Mouse (Mus musculus) small intestine, adult 2 months (tissue): ENCODE results near the gene Adamts4. TPM values are rescaled to one million over a fixed set of nuclear protein-coding genes. Genes with fewer than 3 reads are reported as not detected.

Experiments
- H3K27ac ChIP-seq: fragments of 200-500 bp; 2 replicates; pipeline ENCODE4 v1.5.1; 2012; ENCODE audit warnings: low read depth, low read length, control low read depth, inconsistent platforms; ENCODE audit not compliant: insufficient read depth
- H3K27me3 ChIP-seq: fragments of 200-500 bp; 2 replicates; pipeline ENCODE4 v1.6.1; 2012; ENCODE audit warnings: mild to moderate bottlenecking, moderate library complexity, low read length, inconsistent platforms; ENCODE audit not compliant: control insufficient read depth, insufficient read depth
- H3K36me3 ChIP-seq: fragments of 200-500 bp; 2 replicates; pipeline ENCODE4 v1.6.1; 2012; ENCODE audit warnings: mild to moderate bottlenecking, low read length, control low read depth, inconsistent platforms; ENCODE audit not compliant: control insufficient read depth, insufficient read depth
- H3K4me1 ChIP-seq: fragments of 200-500 bp; 2 replicates; pipeline ENCODE4 v1.6.1; 2012; ENCODE audit warnings: low read length, inconsistent platforms, mixed read lengths; ENCODE audit not compliant: control insufficient read depth, insufficient read depth, insufficient read length
- H3K4me3 ChIP-seq: fragments of 200-500 bp; 2 replicates; pipeline ENCODE4 v1.5.1; 2012; ENCODE audit warnings: low read depth, mild to moderate bottlenecking, control low read depth, inconsistent platforms, low read length, moderate library complexity
- CTCF ChIP-seq: fragments of 200-500 bp; IDR thresholded peaks from 2 replicates; pipeline ENCODE4 v1.5.1; 2012; ENCODE audit warnings: low read depth, mild to moderate bottlenecking, control low read depth, inconsistent platforms, low read length, moderate library complexity, mixed read lengths; ENCODE audit not compliant: insufficient replicate concordance, insufficient read length; ENCODE audit errors: extremely low read depth
- POLR2A ChIP-seq: fragments of 200-500 bp; IDR thresholded peaks from 2 replicates; pipeline ENCODE4 v1.6.1; 2012; ENCODE audit warnings: low read depth, mild to moderate bottlenecking, control low read depth, inconsistent platforms, low read length, moderate library complexity
- WGBS: fragments of 180-500 bp; shearing (Covaris S2); methylation state at CpG from one replicate; pipeline ENCODE4 v1.1.7; 2018; 5-methylcytosine and 5-hydroxymethylcytosine counted together
- polyA plus RNA-seq: library from polyadenylated mRNA; depleted of rRNA; stranded (reverse); fragments of >200 nt; gene quantifications from 2 replicates; pipeline ENCODE4 v1.2.3, GENCODE M21; 2012

The Adamts4 gene
- polyA plus RNA-seq, 1 experiment = 2.6 TPM

GRCm38 (mm10) chr1:171280916-171281527, 30.8 kb downstream of the Adamts4 start, which contains the start of gene Ppox:
Gene Ppox, minus strand, starts transcription at chr1:171281186.
- peak; percentile 13; the same call in 1 of the 2 replicates for TF ChIP-seq POLR2A
- no peak for TF ChIP-seq CTCF
- Histone ChIP-seq H3K4me1 (peaks cover 3% of the 10 kb centered on the region; the same call in 1 of the 2 replicates), H3K36me3 (peaks cover 30% of the 10 kb centered on the region), H3K4me3 (peak within 1 kb of the TSS; percentile 72), H3K27me3 (no peaks in the 10 kb centered on the region), H3K27ac (peak within 1 kb of the TSS; percentile 75)
- under 1% methylated on average over 26 of the region's 26 CpGs for WGBS

- WGBS = under 1% methylated on average over 10 of the region's 10 CpGs
- Histone ChIP-seq H3K27me3 (no peaks in the 10 kb centered on the region), H3K4me1 (peaks cover 5% of the 10 kb centered on the region), H3K4me3 (peak overlapping the region; percentile 72), H3K27ac (peak overlapping the region; percentile 75), H3K36me3 (peaks cover 25% of the 10 kb centered on the region)
- TF ChIP-seq CTCF (peak; percentile 83; the same call in 1 of the 2 replicates), POLR2A (no peak)
Observed at GRCm38 (mm10) chr1:171281528-171281923, 31.3 kb downstream of the Adamts4 start.

- WGBS = 68% methylated on average over 18 of the region's 18 CpGs
- no peaks in the 10 kb centered on the region for H3K27me3 ChIP-seq
- no peak overlapping the region for H3K27ac ChIP-seq
- no peak for TF ChIP-seq CTCF
- no peak for TF ChIP-seq POLR2A
- H3K4me3 ChIP-seq = no peak overlapping the region
- H3K36me3 ChIP-seq = peaks cover 18% of the 10 kb centered on the region
- H3K4me1 ChIP-seq = peaks cover 5% of the 10 kb centered on the region
Observed at GRCm38 (mm10) chr1:171282086-171282805, 32.0 kb downstream of the Adamts4 start.

- TF ChIP-seq POLR2A = no peak
- no peak for TF ChIP-seq CTCF
- 90% methylated on average over 18 of the region's 18 CpGs for WGBS
- H3K4me3 ChIP-seq = no peak overlapping the region
- H3K27ac ChIP-seq = no peak overlapping the region
- peaks cover 8% of the 10 kb centered on the region for H3K4me1 ChIP-seq
- no peaks in the 10 kb centered on the region for H3K27me3 ChIP-seq
- peaks cover 12% of the 10 kb centered on the region for H3K36me3 ChIP-seq
Observed at GRCm38 (mm10) chr1:171283188-171284160, 33.3 kb downstream of the Adamts4 start.

GRCm38 (mm10) chr1:171284491-171284890, 34.3 kb downstream of the Adamts4 start:
- peaks cover 8% of the 10 kb centered on the region for H3K4me1 ChIP-seq
- no peak overlapping the region for H3K4me3 ChIP-seq
- TF ChIP-seq CTCF (no peak), POLR2A (no peak)
- no peak overlapping the region for H3K27ac ChIP-seq
- peaks cover 17% of the 10 kb centered on the region for H3K36me3 ChIP-seq
- WGBS = 85% methylated on average over 15 of the region's 15 CpGs
- H3K27me3 ChIP-seq = no peaks in the 10 kb centered on the region

- H3K27ac ChIP-seq = no peak overlapping the region
- TF ChIP-seq CTCF (no peak), POLR2A (no peak)
- 88% methylated on average over 20 of the region's 20 CpGs for WGBS
- H3K4me1 ChIP-seq = peaks cover 6% of the 10 kb centered on the region
- H3K4me3 ChIP-seq = peak overlapping the region; percentile 39
- peaks cover 21% of the 10 kb centered on the region for H3K36me3 ChIP-seq
- H3K27me3 ChIP-seq = no peaks in the 10 kb centered on the region
Observed at GRCm38 (mm10) chr1:171285096-171285892, 35.1 kb downstream of the Adamts4 start.
